Mouse (Mus musculus): ENCODE data around the gene Tomm34. TPM values are rescaled to one million over a fixed set of nuclear protein-coding genes. Genes with fewer than 3 reads are reported as not detected.

The Tomm34 gene
- polyA plus RNA-seq, 1 experiment from 2014 or later, result 64.9 TPM

DNA sequence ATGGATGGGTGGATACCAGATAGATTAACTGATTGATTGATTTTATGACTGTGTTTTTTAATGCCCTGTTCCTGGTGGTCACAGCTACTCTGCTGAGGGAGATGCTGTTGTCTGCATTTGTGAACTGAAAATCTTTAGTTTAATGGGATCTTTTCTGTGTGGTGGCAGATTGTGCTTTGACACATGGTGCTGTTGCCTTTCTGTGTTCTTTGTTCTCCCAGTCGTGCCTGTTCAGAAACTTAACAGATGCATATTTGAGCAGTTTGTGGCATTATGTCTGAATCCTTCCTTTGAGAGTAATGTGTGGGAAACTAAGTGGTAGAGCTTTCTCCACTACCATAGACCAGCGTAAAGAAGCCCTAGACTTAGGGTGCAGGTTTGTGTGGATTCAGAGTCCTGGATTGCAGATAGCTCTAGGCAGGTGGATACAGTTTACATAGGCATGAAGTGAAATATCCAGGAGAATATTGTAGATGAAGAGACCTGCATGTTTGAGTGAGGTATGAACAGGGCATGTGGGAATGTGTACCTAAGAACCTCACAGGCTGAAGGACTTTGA is 62.9 kb downstream of the Tomm34 start:
- no peak overlapping the region for H3K4me3 ChIP-seq (replicated peaks)
- whole genome bisulfite sequencing, result 74% methylated on average over 2 of the region's 2 CpGs
- no peaks in the 10 kb centered on the region for H3K27me3 ChIP-seq
- H3K4me2 ChIP-seq, result no peak overlapping the region
- ATAC-seq (replicated peaks; ENCODE audit: low FRiP score), result no peak
- no peak overlapping the region for H3K27ac ChIP-seq
- peaks cover 28% of the 10 kb centered on the region for H3K36me3 ChIP-seq
- H3K9ac ChIP-seq, result no peak overlapping the region
- H3K4me1 ChIP-seq, result peaks cover 27% of the 10 kb centered on the region
- H3K9me3 ChIP-seq (replicated peaks), result no peaks in the 10 kb centered on the region

- H3K27me3 ChIP-seq, result no peaks in the 10 kb centered on the region
- 96% methylated on average over 8 of the region's 8 CpGs for WGBS
- peaks cover 23% of the 10 kb centered on the region for H3K36me3 ChIP-seq
- H3K4me2 ChIP-seq, result no peak overlapping the region
- no peak overlapping the region for H3K27ac ChIP-seq
- H3K9ac ChIP-seq, result no peak overlapping the region
- ATAC-seq (replicated peaks; ENCODE audit: low FRiP score), result no peak
- no peak overlapping the region for H3K4me3 ChIP-seq (replicated peaks)
- H3K9me3 ChIP-seq (replicated peaks), result no peaks in the 10 kb centered on the region
- H3K4me1 ChIP-seq, result peaks cover 28% of the 10 kb centered on the region
These were observed 63.4 kb downstream of the Tomm34 start for GRCm38 (mm10) chr2:164007547-164007946.

DNA sequence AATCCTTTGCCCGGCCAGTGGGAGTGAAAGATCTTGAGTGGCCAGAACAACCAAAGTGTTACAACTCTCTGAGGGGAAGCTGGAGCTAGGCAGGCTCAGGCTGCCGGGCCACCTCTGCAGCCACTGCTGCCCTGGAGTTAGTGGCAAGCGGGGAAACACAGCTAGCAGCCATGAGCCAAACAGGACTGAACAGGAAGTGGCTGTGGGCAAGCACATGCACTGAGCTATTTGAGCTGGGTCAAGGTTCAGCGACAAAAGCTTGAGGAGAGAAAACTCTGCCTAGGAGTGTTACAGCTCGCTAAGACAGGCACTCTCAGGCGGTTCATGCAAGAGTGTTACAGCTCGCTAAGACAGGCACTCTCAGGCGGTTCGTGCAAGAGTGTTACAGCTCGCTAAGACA is 64.0 kb downstream of the Tomm34 start:
- no peak overlapping the region for H3K4me2 ChIP-seq
- peaks cover 28% of the 10 kb centered on the region for H3K4me1 ChIP-seq
- no peak overlapping the region for H3K4me3 ChIP-seq (replicated peaks)
- H3K9me3 ChIP-seq (replicated peaks), result no peaks in the 10 kb centered on the region
- H3K36me3 ChIP-seq, result peaks cover 17% of the 10 kb centered on the region
- peak overlapping the region; percentile 42; the same call in 1 of the 2 replicates for H3K27ac ChIP-seq
- 58% methylated on average over 10 of the region's 10 CpGs for WGBS
- no peaks in the 10 kb centered on the region for H3K27me3 ChIP-seq
- ATAC-seq (replicated peaks; ENCODE audit: low FRiP score), result no peak
- H3K9ac ChIP-seq, result no peak overlapping the region

- ATAC-seq (replicated peaks; ENCODE audit: low FRiP score), result no peak
- Histone ChIP-seq H3K4me3 (replicated peaks) (no peak overlapping the region), H3K4me2 (no peak overlapping the region), H3K9ac (no peak overlapping the region), H3K4me1 (peaks cover 37% of the 10 kb centered on the region), H3K36me3 (0 out of 2 replicates have a peak, but pooled peaks cover 9% of the 10 kb centered on the region), H3K9me3 (replicated peaks) (no peaks in the 10 kb centered on the region), H3K27me3 (no peaks in the 10 kb centered on the region), H3K27ac (no peak overlapping the region)
- WGBS, result 70% methylated on average over 5 of the region's 5 CpGs
These were observed 66.5 kb downstream of the Tomm34 start for GRCm38 (mm10) chr2:164004503-164004902.

Other genes starting within 250 kb of the Tomm34 start
- gene Kcnk15, start 217.5 kb downstream of the Tomm34 start, polyA plus RNA-seq (2015; fragmentation: Nextera tagmentation; extraction: Ambion mirVana), result not detected in 2 replicates
- 1.0 and 1.6 TPM in 2 replicates for gene Rims4, start 152.5 kb downstream of the Tomm34 start, polyA plus RNA-seq (2015; fragmentation: Nextera tagmentation; extraction: Ambion mirVana)
- gene Ywhab, start 76.2 kb downstream of the Tomm34 start, polyA plus RNA-seq (2015; fragmentation: Nextera tagmentation; extraction: Ambion mirVana), result 304 and 307 TPM in 2 replicates
- 2.4 and 4.1 TPM in 2 replicates for gene Pabpc1l, start 45.7 kb downstream of the Tomm34 start, polyA plus RNA-seq (2015; fragmentation: Nextera tagmentation; extraction: Ambion mirVana)
- gene Stk4, start 847 bp downstream of the Tomm34 start, polyA plus RNA-seq (2015; fragmentation: Nextera tagmentation; extraction: Ambion mirVana), result 21.0 and 23.4 TPM in 2 replicates
- 0.23 and 0.28 TPM in 2 replicates for gene Kcns1, start 99.9 kb upstream of the Tomm34 start, polyA plus RNA-seq (2015; fragmentation: Nextera tagmentation; extraction: Ambion mirVana)
- gene Wfdc5, start 111.6 kb upstream of the Tomm34 start, polyA plus RNA-seq (2015; fragmentation: Nextera tagmentation; extraction: Ambion mirVana), result 0.13 TPM in 1 of 2 replicates, not detected in the other
- 0.55 TPM in 1 of 2 replicates, not detected in the other for gene Wfdc12, start 119.4 kb upstream of the Tomm34 start, polyA plus RNA-seq (2015; fragmentation: Nextera tagmentation; extraction: Ambion mirVana)
- not detected in 2 replicates for gene Wfdc15a, start 129.0 kb upstream of the Tomm34 start, polyA plus RNA-seq (2015; fragmentation: Nextera tagmentation; extraction: Ambion mirVana)
- gene Wfdc15b, start 150.5 kb upstream of the Tomm34 start, polyA plus RNA-seq (2015; fragmentation: Nextera tagmentation; extraction: Ambion mirVana), result 70.1 and 91.1 TPM in 2 replicates
- not detected in 2 replicates for gene Svs2, start 167.3 kb upstream of the Tomm34 start, polyA plus RNA-seq (2015; fragmentation: Nextera tagmentation; extraction: Ambion mirVana)
- not detected in 2 replicates for gene Svs3b, start 185.5 kb upstream of the Tomm34 start, polyA plus RNA-seq (2015; fragmentation: Nextera tagmentation; extraction: Ambion mirVana)
- gene Svs4, start 207.3 kb upstream of the Tomm34 start, polyA plus RNA-seq (2015; fragmentation: Nextera tagmentation; extraction: Ambion mirVana), result not detected in 2 replicates
- gene Svs3a, start 218.1 kb upstream of the Tomm34 start, polyA plus RNA-seq (2015; fragmentation: Nextera tagmentation; extraction: Ambion mirVana), result not detected in 2 replicates
- not detected in 2 replicates for gene Svs6, start 245.6 kb upstream of the Tomm34 start, polyA plus RNA-seq (2015; fragmentation: Nextera tagmentation; extraction: Ambion mirVana)